Mouse (Mus musculus) liver, postnatal 0 days (tissue): Measurements from ENCODE around the gene Clasp2.

Source experiments
- CTCF ChIP-seq: sonication (generic); IDR thresholded peaks from 2 replicates; pipeline ENCODE4 v1.5.1; 2016; ENCODE audit warnings: antibody characterized with exemption, low read depth
- EP300 ChIP-seq: IDR thresholded peaks from 2 replicates; pipeline ENCODE4 v1.6.1; 2016; ENCODE audit warnings: antibody characterized with exemption, low read depth, mild to moderate bottlenecking

- TF ChIP-seq CTCF, result no peak
- peak; percentile 69 for TF ChIP-seq EP300
These were observed 116.7 kb downstream of the Clasp2 start for GRCm38 (mm10) chr9:113857929-113858440.
